Mouse (Mus musculus): ENCODE measurements at regions not wholly inside any gene's neighbourhood (a gene's known extent, or its start where the extent isn't known, plus 50 kb on each side); places are given as distances from the start of the nearest gene placed in this dataset.

GRCm38 (mm10) chr4:31426169-31427030 is 537.5 kb upstream of the Map3k7 start:
- TF ChIP-seq CTCF (IDR thresholded peaks at IDR 0.05; ENCODE audit: low read depth, low read length) (no peak), TAL1 (conservative IDR thresholded peaks at IDR 0.05; ENCODE audit: low read depth, low read length) (no peak)
